Mouse (Mus musculus): ENCODE data around the gene Cdk14. TPM values are rescaled to one million over a fixed set of nuclear protein-coding genes. Genes with fewer than 3 reads are reported as not detected.

Gene Cdk14
- polyA plus RNA-seq, 2 experiments = 14.5 to 27.6 TPM

DNA sequence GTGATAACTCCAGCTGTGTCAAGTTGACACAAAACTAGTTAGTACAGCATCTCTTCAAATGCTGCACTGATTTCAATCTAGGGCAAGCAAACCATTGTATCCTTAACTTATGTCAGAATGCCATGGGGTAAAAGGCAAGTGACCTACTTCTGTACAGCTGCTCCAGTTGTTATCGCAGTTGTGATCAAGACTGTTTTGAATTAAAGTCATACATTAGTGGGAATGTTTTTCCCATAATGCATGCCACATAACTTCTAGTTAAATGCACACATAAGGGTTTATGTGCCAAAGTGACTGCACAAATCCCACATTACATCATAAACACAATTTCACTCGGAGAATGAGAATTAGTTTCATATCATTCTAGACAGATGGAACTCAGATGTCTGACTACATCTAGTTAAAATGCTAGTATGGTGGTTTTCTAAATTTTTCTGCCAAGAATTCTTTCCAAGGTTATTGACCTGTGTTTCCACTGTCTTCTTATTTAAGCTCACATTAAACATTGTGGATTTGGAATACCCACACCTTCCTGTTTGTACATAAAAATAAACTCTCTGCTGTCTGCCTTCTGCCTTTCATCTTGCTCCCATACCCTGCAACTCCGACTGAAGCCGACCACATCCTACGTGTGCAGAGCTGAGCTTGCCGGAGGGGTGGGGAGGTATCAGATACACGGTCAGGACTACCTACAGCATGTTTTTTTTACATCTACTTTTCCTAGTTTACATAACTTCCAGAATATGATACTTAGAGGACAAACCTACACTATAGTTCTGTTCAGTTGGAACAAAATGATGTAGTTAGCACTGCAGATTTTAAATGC lies 407.4 kb downstream of the Cdk14 start:
- TF ChIP-seq POLR2A (IDR thresholded peaks at IDR 0.05; ENCODE audit: borderline replicate concordance, extremely low read depth, insufficient read depth, insufficient read length) = no peak

DNA sequence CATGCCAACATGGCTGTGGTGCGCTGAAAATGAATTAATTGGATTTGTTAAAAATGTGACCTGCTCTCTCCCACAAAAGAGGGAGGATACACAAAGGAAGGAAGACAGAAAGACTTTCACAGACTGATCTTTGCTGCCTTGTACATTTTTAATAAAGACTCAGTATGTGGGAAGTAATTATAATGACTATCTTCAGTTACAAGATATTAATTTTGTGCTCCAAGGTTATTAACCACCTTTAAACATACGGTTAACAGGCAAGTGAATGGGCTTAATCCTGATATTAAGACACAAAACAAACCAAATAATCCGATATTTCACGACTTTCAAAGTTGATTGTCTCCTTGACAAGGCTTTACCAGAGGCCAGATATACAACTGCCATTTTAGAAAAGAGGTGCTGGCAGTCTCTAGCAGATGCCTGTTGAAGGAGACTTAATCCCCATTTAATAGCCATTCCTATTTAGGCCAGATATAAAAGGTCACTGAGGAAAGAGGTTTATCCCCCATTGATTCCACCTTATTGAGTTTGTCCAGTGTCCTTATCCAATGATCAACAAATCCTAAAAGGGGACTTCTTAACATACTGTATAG lies 411.9 kb downstream of the Cdk14 start:
- no peak overlapping the region for H3K4me2 ChIP-seq (replicated peaks; ENCODE audit: low read depth, low read length, severe bottlenecking)
- no peaks in the 10 kb centered on the region; the same call in 1 of the 2 replicates for H3K4me1 ChIP-seq (ENCODE audit: control insufficient read depth, insufficient read depth, low read length)
- no peak overlapping the region for H3K9ac ChIP-seq (ENCODE audit: low read depth, low read length, severe bottlenecking)
- no peak for ATAC-seq (ENCODE audit: low FRiP score, low read depth)
- no peaks in the 10 kb centered on the region for H3K9me3 ChIP-seq (ENCODE audit: control insufficient read depth, low read length)
- 81% methylated on average over 4 of the region's 4 CpGs for WGBS
- DNase-seq (ENCODE audit: low spot score) = no peak
- no peak overlapping the region for H3K27ac ChIP-seq (replicated peaks; ENCODE audit: low read depth, low read length)
- 0 out of 2 replicates have a peak, but pooled peaks cover 2% of the 10 kb centered on the region for H3K36me3 ChIP-seq (ENCODE audit: control insufficient read depth, insufficient read depth, low read length)
- H3K4me3 ChIP-seq (replicated peaks; ENCODE audit: low read length) = no peak overlapping the region
- no peaks in the 10 kb centered on the region for H3K27me3 ChIP-seq (ENCODE audit: control insufficient read depth, insufficient read depth, low read length)
- TF ChIP-seq POLR2A (IDR thresholded peaks at IDR 0.05; ENCODE audit: borderline replicate concordance, extremely low read depth, insufficient read depth, insufficient read length) = no peak

More for the DNA sequence above, 407.4 kb downstream of the Cdk14 start:
- H3K4me1 ChIP-seq (ENCODE audit: control insufficient read depth, insufficient read depth, low read length) = no peaks in the 10 kb centered on the region; the same call in 1 of the 2 replicates
- no peak overlapping the region for H3K4me3 ChIP-seq (replicated peaks; ENCODE audit: low read length)
- peak; percentile 72 for ATAC-seq (ENCODE audit: low FRiP score, low read depth)
- 40% methylated on average over 7 of the region's 7 CpGs for whole genome bisulfite sequencing
- no peak overlapping the region for H3K4me2 ChIP-seq (replicated peaks; ENCODE audit: low read depth, low read length, severe bottlenecking)
- H3K36me3 ChIP-seq (ENCODE audit: control insufficient read depth, insufficient read depth, low read length) = 0 out of 2 replicates have a peak, but pooled peaks cover 2% of the 10 kb centered on the region
- no peak overlapping the region for H3K9ac ChIP-seq (ENCODE audit: low read depth, low read length, severe bottlenecking)
- no peaks in the 10 kb centered on the region for H3K27me3 ChIP-seq (ENCODE audit: control insufficient read depth, insufficient read depth, low read length)
- H3K9me3 ChIP-seq (ENCODE audit: control insufficient read depth, low read length) = no peaks in the 10 kb centered on the region
- H3K27ac ChIP-seq (replicated peaks; ENCODE audit: low read depth, low read length) = 0 out of 2 replicates have a peak overlapping the region, but pooled peaks have one; percentile 43
- peak; percentile 54 for DNase-seq (ENCODE audit: low spot score)

DNA sequence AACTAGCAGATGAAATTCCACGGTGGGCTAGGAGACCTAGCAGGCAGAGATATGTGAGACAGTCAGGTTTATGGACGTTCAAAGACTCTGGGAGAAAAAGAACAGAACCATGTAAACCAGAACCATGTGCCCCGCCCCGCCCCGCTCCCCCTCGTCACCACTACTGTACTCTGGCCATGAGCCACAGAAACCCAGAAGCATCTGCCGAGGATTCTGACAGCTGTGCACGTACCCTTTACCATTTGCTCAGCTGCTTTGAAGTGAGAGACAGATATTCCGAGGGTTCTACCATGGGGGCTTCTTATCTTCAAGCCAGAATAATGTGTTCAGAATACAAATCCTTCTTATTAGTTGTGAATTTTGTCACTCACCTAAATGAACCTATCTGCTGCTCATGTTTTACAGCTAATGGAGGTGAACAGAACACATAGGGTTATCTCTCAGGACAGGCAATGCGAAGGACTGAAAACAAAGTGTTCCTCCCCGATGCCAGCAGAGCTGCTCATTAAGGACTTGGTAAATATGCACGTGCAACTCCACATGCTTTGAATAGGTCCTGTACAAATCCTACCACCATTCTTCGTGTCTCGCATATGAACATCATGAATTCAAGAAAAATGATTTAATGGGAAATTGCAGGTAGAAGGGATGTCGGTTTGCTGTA lies 412.5 kb downstream of the Cdk14 start:
- no peaks in the 10 kb centered on the region for H3K27me3 ChIP-seq (ENCODE audit: control insufficient read depth, insufficient read depth, low read length)
- no peaks in the 10 kb centered on the region for H3K9me3 ChIP-seq (ENCODE audit: control insufficient read depth, low read length)
- H3K4me3 ChIP-seq (replicated peaks; ENCODE audit: low read length) = no peak overlapping the region
- 74% methylated on average over 15 of the region's 15 CpGs for WGBS
- no peak for TF ChIP-seq POLR2A (IDR thresholded peaks at IDR 0.05; ENCODE audit: borderline replicate concordance, extremely low read depth, insufficient read depth, insufficient read length)
- DNase-seq (ENCODE audit: low spot score) (peak; percentile 17), ATAC-seq (ENCODE audit: low FRiP score, low read depth) (no peak)
- no peaks in the 10 kb centered on the region for H3K4me1 ChIP-seq (ENCODE audit: control insufficient read depth, insufficient read depth, low read length)
- H3K27ac ChIP-seq (replicated peaks; ENCODE audit: low read depth, low read length) = no peak overlapping the region
- H3K36me3 ChIP-seq (ENCODE audit: control insufficient read depth, insufficient read depth, low read length) = 0 out of 2 replicates have a peak, but pooled peaks cover 2% of the 10 kb centered on the region
- H3K9ac ChIP-seq (ENCODE audit: low read depth, low read length, severe bottlenecking) = no peak overlapping the region
- no peak overlapping the region for H3K4me2 ChIP-seq (replicated peaks; ENCODE audit: low read depth, low read length, severe bottlenecking)

DNA sequence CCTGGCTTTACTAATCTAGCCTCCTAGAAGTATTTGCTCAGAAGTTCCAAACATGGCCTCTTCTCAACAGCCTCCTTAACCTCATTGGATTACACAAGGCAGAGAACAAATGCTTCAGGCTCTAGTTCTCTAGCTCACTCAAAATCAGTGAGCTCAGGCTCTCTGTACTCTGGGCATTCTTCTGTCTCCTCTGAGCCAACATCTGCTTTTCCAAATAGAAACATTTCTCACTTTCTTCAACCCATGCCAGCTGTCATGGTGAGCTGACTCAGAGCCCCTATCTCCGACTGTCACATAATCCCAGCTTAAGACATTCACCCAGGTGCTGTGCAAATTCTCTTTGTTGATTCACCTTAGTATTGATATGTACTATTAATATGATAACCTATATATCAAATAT lies 414.5 kb downstream of the Cdk14 start:
- Histone ChIP-seq H3K27ac (replicated peaks; ENCODE audit: low read depth, low read length) (no peak overlapping the region), H3K9ac (ENCODE audit: low read depth, low read length, severe bottlenecking) (no peak overlapping the region), H3K4me3 (replicated peaks; ENCODE audit: low read length) (no peak overlapping the region), H3K27me3 (ENCODE audit: control insufficient read depth, insufficient read depth, low read length) (no peaks in the 10 kb centered on the region), H3K9me3 (ENCODE audit: control insufficient read depth, low read length) (no peaks in the 10 kb centered on the region), H3K4me1 (ENCODE audit: control insufficient read depth, insufficient read depth, low read length) (no peaks in the 10 kb centered on the region), H3K36me3 (ENCODE audit: control insufficient read depth, insufficient read depth, low read length) (no peaks in the 10 kb centered on the region), H3K4me2 (replicated peaks; ENCODE audit: low read depth, low read length, severe bottlenecking) (no peak overlapping the region)
- DNase-seq (ENCODE audit: low spot score) (no peak), ATAC-seq (ENCODE audit: low FRiP score, low read depth) (no peak)
- TF ChIP-seq POLR2A (IDR thresholded peaks at IDR 0.05; ENCODE audit: borderline replicate concordance, extremely low read depth, insufficient read depth, insufficient read length) = no peak
- WGBS = 68% methylated on average over 1 of the region's 1 CpGs

DNA sequence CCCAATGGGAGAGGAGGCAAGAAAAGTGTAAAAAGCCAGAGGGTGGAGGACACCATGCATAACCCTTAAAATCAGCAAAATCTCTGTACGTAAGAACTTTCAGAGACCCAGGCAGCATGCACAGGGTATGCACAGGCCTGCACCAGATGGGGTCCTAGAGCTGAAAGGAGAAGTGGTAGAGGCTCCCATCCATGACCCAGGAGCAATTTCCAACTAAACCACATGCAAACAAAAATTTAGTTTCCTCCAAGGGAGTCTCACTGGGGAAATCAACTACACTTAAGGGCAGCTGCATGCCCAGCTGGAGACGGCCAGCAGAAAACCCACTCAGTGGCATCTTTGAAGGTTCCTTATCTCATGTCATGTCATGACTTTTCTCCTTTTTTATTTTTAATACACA lies 415.4 kb downstream of the Cdk14 start:
- 83% methylated on average over 2 of the region's 2 CpGs for WGBS

More for the DNA sequence above, 415.4 kb downstream of the Cdk14 start:
- Histone ChIP-seq H3K9me3 (ENCODE audit: control insufficient read depth, low read length) (no peaks in the 10 kb centered on the region), H3K4me1 (ENCODE audit: control insufficient read depth, insufficient read depth, low read length) (no peaks in the 10 kb centered on the region), H3K27ac (replicated peaks; ENCODE audit: low read depth, low read length) (no peak overlapping the region), H3K36me3 (ENCODE audit: control insufficient read depth, insufficient read depth, low read length) (no peaks in the 10 kb centered on the region), H3K27me3 (ENCODE audit: control insufficient read depth, insufficient read depth, low read length) (no peaks in the 10 kb centered on the region), H3K4me2 (replicated peaks; ENCODE audit: low read depth, low read length, severe bottlenecking) (no peak overlapping the region), H3K4me3 (replicated peaks; ENCODE audit: low read length) (no peak overlapping the region), H3K9ac (ENCODE audit: low read depth, low read length, severe bottlenecking) (no peak overlapping the region)
- no peak for ATAC-seq (ENCODE audit: low FRiP score, low read depth)
- no peak for DNase-seq (ENCODE audit: low spot score)
- no peak for TF ChIP-seq POLR2A (IDR thresholded peaks at IDR 0.05; ENCODE audit: borderline replicate concordance, extremely low read depth, insufficient read depth, insufficient read length)

Measured in limb, embryonic 14.5 days (tissue).